Mouse (Mus musculus): ENCODE measurements around the gene Chil4.
"Not testable (repeated sequence)": the region's sequence is repeated elsewhere in the genome, so short reads cannot be mapped to it uniquely, and the experiment has no call there.

Gene Chil4

GRCm38 (mm10) chr3:106219407-106219806 is at the start of gene Chil4:
TSS of gene Chil4 (minus strand) at chr3:106219507.
- DNase-seq (ENCODE audit: low spot score in 2 of 2) = no peak

GRCm38 (mm10) chr3:106265854-106266253 is 46.5 kb upstream of the Chil4 start:
- no peak for DNase-seq (ENCODE audit: low spot score in 2 of 2)

- DNase-seq (ENCODE audit: low spot score in 2 of 2) = no peak
These were observed 45.5 kb upstream of the Chil4 start for GRCm38 (mm10) chr3:106264854-106265253.

GRCm38 (mm10) chr3:106257076-106257475 is 37.8 kb upstream of the Chil4 start:
- DNase-seq (ENCODE audit: low spot score in 2 of 2) = not testable (repeated sequence)

GRCm38 (mm10) chr3:106252719-106253118 is 33.4 kb upstream of the Chil4 start:
- DNase-seq (ENCODE audit: low spot score in 2 of 2) = no peak

GRCm38 (mm10) chr3:106250763-106251399 is 31.6 kb upstream of the Chil4 start:
- DNase-seq (ENCODE audit: low spot score in 2 of 2) = not testable (repeated sequence)

GRCm38 (mm10) chr3:106247369-106247768 is 28.1 kb upstream of the Chil4 start:
- not testable (repeated sequence) for DNase-seq (ENCODE audit: low spot score in 2 of 2)

GRCm38 (mm10) chr3:106240210-106240609 is 20.9 kb upstream of the Chil4 start:
- not testable (repeated sequence) for DNase-seq (ENCODE audit: low spot score in 2 of 2)

- DNase-seq (ENCODE audit: low spot score in 2 of 2) = no peak
These were observed 20.0 kb upstream of the Chil4 start for GRCm38 (mm10) chr3:106239196-106239791.

GRCm38 (mm10) chr3:106223391-106223790 is 4.1 kb upstream of the Chil4 start:
- not testable (repeated sequence) for DNase-seq (ENCODE audit: low spot score in 2 of 2)

- DNase-seq (ENCODE audit: low spot score in 2 of 2) = no peak
These were observed 2.4 kb upstream of the Chil4 start for GRCm38 (mm10) chr3:106221625-106222265.

- DNase-seq (ENCODE audit: low spot score in 2 of 2) = not testable (repeated sequence)
These were observed 888 bp downstream of the Chil4 start for GRCm38 (mm10) chr3:106218284-106218954.

- DNase-seq (ENCODE audit: low spot score in 2 of 2) = not testable (repeated sequence)
These were observed 21.3 kb downstream of the Chil4 start for GRCm38 (mm10) chr3:106198030-106198429.

- not testable (repeated sequence) for DNase-seq (ENCODE audit: low spot score in 2 of 2)
These were observed 22.1 kb downstream of the Chil4 start for GRCm38 (mm10) chr3:106197246-106197645.

- no peak for DNase-seq (ENCODE audit: low spot score in 2 of 2)
These were observed 23.0 kb downstream of the Chil4 start for GRCm38 (mm10) chr3:106196276-106196675.

GRCm38 (mm10) chr3:106195486-106195885 is 23.8 kb downstream of the Chil4 start:
- no peak for DNase-seq (ENCODE audit: low spot score in 2 of 2)

- DNase-seq (ENCODE audit: low spot score in 2 of 2) = no peak
These were observed 31.3 kb downstream of the Chil4 start for GRCm38 (mm10) chr3:106187991-106188390.

GRCm38 (mm10) chr3:106177509-106178189 is 41.7 kb downstream of the Chil4 start:
- no peak for DNase-seq (ENCODE audit: low spot score in 2 of 2)

GRCm38 (mm10) chr3:106174971-106175370 is 44.3 kb downstream of the Chil4 start:
- DNase-seq (ENCODE audit: low spot score in 2 of 2) = not testable (repeated sequence)

- not testable (repeated sequence) for DNase-seq (ENCODE audit: low spot score in 2 of 2)
These were observed 46.8 kb downstream of the Chil4 start for GRCm38 (mm10) chr3:106172506-106172905.

GRCm38 (mm10) chr3:106171135-106171731 is 48.1 kb downstream of the Chil4 start:
- no peak for DNase-seq (ENCODE audit: low spot score in 2 of 2)

Data from cerebellum, postnatal 4 days (tissue).